Mouse (Mus musculus) frontal cortex, adult (tissue): ENCODE results near the gene Ahdc1.

ENCODE experiments used
- ATAC-seq: cut with Nextera tagmentation; 2 replicates; pipeline ENCODE4 v1.9.2; 2017; ENCODE audit warnings: mild to moderate bottlenecking, moderate library complexity, mixed read lengths; ENCODE audit not compliant: low TSS enrichment

Ahdc1 gene

DNA sequence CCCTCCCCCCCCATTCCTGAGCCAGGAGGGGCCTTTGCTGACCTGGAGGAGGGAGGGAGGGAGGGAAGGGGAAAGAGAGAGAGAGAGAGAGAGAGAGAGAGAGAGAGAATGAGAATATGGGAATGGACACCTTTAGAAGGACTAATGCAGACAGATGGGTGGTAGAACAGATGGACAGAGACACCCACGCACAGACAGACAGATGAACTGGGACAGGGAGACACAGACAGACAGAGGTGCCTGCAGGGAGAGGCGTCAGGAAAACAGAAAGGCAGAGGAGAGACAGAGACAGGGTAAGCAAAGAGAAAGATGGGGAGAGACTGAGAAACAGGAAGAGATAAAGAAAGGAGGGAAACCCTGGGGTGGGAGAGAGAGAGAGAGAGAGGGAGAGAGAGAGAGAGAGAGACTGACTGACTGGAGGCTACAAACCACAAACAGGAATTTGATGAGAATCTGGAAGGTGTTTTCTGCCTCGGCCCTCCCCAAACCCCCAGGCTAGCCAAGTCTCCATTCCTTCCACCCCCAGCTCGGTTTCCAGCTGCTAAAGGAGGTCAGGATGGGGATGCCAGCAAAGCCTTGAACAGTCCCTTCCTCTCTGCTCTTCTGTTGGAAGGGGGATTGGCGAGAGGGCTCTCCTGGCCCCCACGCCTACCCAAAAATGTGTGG, 6.7 kb downstream of the Ahdc1 start:
- ATAC-seq, result no peak; the same call in 1 of the 2 replicates

DNA sequence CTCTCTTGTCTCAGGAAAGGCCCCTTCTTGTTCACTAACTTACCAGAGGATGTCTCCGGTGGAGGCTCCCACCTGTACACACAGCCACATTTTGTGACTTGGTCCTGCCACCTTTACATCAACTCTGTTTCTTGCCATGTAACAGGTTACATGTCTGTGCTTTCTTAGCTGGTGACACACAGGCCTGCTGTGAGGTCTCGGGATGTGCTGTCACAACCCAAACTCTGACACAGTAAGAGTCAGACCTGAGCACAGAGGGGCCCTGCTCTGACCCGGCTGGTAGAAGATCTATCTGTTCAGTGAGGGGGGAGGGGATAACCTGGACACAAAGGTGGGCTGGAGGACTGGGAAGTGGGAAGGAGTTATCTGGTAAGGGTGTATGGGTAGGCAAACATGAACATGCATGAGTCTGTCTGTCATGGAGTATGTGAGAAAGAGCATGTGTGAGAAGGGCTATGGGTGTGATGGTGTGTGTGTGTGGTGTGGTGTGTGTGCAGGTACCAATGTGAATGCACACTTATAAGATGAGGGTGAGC, 7.3 kb downstream of the Ahdc1 start:
- no peak for ATAC-seq

DNA sequence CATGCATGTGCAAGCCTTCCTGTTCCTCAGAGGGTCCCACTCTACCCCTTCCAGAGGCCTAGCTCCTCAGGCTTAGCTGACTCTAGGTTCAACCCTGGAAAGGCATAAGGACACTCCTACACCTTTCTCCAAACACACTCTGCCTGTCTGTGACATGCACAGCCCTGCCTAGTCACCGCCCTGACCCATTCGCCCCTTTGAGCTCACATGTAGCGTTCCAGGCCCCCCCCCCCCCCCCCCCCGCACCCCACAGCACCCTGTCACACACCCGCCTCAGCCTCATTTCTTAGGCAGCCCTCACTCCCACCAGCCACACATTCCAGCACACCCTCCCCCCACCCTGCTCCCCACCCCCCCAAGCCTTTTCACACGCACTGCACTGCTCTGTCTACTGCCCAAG, 9.7 kb downstream of the Ahdc1 start:
- ATAC-seq, result no peak

DNA sequence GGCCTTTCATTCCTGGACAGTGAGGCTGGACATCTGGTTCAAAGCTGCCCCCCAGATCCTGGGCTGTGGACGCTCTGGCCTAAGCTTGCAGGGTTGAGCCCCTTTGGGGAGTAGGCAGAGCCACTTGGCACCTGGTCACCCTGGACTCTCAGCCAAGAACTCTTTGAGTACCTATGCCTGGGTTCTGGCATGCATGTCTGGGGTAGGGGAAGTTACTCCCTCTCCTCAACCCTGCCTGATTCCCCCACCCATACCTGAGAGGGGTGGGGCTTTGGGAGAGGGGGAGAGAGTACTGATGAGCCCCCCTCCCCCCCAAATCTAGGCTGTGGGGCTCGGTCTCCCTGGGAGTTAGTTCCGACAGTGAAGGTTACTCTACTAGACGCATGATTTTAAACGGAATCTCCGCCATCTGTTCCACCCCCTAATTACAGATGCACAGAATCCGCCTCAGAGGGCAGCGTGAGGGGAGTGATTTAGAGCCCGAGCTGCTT, 10.2 kb downstream of the Ahdc1 start:
- ATAC-seq, result no peak

DNA sequence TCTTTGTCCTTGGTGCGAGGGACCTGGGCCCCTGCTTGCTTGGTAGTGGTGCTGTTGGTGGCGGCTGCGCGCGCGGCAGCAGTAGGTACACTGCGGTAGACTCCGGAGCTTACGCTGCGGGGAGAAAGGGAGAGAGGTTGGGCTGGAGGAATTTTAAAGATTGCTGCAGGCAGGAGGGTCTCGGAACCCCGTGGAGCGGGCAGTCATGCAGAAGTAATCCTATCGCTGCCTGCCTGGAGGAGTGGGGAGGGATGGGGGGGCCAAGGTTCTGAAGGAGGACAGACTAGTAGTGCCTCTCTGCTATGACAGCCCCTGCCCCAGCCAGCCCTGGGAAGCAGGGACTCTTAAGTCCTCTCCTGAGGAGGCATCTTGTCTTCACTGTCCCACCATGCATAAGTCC, 11.2 kb downstream of the Ahdc1 start:
- no peak for ATAC-seq

DNA sequence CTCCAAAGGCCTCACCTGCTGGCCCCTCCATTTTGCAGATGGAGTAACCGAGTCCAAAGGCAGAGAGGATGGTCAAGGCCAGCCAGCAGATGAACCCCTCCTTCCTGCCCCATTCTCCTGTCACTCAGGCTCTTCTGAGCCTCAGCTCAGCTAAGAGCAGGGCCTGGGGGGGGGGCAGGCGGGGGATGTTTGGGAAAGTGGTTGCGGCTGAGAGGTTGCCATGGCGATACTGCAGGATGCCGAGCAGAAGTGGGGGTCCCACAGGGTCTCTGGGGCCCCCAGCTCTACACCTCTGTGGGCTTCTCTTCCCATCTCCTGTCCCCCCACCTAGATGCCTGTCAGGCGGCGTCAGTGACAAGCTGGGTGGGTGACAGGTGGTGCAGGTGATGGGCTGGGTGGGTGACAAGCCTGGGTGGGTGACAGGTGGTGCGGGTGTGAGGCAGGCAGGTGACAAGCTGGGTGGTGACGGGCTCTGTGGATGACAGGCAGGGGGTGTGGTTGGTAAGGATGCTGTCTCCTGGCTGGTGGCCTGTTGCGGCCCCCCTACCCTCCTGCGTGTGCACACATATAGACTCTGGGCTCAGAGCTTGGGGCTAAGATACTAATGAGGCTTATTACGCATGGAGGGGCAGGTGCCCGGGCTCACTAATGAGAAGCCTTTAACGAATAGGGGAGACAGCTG, 12.0 kb downstream of the Ahdc1 start:
- ATAC-seq, result no peak

DNA sequence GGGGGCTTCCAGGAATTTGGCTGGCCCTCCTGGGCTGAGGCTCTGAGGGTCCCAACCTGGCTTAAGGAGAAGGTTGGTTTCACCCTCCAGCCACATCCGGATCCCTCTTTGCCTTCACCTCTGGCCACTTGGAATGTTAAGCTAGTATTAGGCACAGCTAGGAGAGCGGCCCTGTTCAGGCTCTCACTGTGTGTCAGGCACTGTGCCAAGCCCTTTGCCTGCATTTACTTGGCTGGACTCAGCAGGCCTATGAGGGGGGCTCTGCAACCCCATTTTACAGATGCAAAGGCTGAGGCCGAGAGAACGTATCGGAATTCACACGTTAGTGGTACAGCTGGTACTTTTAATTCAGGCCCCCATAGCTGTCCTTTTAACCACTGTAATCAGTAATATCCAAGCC, 12.6 kb downstream of the Ahdc1 start:
- no peak for ATAC-seq

DNA sequence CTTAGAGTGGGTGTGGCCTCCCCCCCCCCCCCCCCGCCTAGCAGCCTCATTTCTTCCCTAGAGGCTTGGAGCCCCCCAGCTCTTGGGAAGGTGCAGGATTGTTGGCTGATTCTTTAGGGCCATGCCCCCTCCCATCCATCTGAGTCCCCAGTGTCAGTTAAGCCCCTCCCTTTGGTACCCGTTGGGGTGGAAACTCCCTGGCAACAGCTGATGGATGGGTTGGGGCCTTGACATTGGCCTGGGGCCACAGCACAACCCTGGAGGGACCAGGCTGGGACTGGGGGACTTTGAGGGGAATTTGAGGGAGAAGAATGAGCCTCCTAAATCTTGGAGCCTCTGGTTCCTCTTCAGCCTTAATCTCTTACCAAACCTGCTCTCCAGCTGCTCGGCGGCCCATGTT, 13.3 kb downstream of the Ahdc1 start:
- no peak for ATAC-seq

DNA sequence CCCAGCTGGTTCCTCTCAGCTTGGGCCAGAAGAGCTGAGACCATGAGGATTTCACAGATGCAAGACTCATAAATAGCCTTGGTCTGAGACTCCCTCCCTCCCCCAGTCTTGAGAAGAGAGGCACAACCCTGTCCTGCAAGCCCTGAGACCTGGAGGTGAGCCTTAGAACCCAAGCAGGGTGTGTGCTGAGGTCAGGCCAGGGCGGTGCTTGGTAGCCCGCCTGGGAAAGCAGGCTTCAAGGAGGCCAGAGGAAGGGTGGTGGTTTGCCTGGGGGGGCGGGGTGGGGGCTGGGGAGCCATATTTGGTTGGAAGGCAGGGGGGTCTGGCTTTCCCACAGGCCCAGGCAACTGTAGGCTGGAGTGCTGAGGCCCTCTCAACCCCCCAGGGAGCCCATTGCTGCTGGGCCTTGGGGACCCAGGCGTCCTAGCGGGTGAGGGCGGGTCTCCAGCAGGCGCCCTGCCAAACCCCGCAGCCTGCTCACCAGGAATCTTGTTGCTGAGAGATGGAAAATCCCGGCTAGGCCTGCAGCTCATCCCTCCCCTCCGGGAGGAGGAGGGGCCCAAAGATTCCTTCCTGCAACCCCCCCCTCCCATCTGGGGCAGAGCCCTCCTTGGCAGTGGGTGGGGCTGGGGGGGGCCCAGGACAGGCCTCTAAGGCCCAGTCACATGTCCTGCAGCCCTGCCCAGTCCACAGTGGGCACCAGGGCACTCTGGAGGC, 14.1 kb downstream of the Ahdc1 start:
- ATAC-seq, result no peak

DNA sequence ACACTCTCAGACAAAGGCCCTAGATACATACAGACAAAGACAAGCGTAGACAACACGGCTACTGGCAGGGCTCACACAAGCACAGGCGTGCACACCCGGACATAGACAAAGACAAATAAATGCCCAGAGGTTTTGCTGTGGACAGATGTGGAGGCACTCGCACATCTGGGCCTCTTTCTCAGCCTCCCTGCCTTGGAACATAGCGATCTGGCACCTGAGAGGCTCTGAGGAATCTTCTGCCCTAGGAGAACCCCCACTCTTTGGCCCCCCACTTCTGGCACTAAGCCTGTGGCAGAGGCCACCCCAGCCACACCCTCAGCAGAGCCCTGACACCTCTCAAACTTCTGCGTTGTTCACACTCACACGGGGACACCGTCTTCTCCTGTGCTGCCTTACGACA, 15.2 kb downstream of the Ahdc1 start:
- ATAC-seq, result no peak

DNA sequence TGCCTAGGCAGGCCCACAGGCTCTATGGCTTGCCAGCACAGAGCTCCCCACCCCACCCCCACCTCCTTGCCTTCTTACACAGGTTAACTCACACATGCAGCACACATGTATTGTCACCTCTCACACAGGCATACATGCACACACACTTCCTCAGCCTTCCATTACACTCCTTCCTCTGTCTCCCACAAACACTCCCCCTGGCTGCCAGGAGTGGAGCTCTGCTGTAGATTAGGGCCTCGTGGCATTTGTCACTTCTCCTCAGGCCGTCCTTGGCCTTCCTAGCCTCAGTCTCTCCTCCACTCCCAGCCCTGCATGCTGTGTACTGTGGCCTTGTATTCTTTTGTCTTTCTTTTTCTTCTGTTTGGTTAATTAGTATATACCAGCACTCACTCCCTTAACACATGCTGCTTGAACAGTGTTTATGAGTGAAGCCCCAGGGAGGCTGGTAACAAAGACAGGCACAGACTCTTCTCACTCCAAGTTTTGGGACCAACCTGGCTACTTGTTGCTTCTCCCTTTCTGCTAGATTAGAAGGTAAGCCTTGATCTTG, 15.8 kb downstream of the Ahdc1 start:
- no peak for ATAC-seq

DNA sequence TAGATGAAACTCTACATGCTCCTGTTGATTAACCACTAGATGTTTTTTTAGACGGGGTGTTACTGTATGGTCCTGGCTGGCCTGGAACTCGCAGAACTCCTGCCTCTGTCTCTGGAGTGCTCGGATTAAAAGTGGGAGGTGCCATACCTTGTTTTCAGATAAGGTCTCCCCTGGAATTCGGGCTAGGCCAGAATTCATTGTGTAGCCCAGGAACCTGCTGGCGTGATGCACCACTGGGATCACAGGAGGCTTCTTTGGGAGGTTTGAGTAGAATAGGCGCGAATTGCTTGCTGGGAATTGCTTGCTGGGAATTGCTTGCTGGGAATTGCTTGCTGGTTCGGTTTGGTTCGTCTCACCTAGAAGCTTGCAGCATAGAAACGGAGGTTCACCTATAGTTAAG, 16.7 kb downstream of the Ahdc1 start:
- no peak for ATAC-seq

DNA sequence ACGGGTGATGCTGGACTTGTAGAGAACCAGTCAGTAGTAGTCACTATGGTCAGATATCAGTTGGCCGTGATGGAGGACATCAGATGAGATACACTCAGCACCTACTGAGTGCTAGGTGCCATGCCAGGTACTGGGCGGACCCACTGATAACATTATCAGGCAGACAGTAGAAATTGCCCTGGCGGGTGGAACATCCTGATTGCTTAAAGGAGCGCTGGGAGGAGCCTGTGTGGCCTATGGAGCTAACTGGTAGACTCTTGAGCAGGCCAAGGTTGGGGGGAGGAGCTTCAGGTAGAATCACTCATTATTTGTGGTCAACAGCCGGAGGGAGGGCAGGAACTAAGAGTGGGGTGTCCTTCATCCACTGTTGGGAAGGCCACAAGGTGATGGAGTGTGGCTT, 17.1 kb downstream of the Ahdc1 start:
- no peak for ATAC-seq

DNA sequence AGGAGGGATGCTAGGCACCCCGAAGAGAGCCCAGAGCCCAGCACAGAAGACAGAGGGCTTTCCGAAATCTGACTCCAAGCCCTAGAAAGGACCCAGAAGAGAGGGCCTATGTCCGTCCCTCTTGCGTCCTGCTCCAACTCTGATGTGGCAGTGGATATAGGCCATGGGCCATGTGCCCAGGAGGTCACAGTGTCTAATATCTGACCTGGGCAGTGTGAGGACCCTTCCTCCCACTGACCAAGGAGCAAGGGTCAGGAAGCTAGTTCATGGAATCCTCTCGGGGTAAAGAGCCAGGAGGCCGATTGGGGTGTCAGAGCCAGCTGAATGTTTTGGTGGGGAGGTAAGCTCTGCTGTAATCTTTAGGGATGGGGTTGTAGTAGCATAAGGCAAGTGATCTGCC, 17.8 kb downstream of the Ahdc1 start:
- ATAC-seq, result no peak

DNA sequence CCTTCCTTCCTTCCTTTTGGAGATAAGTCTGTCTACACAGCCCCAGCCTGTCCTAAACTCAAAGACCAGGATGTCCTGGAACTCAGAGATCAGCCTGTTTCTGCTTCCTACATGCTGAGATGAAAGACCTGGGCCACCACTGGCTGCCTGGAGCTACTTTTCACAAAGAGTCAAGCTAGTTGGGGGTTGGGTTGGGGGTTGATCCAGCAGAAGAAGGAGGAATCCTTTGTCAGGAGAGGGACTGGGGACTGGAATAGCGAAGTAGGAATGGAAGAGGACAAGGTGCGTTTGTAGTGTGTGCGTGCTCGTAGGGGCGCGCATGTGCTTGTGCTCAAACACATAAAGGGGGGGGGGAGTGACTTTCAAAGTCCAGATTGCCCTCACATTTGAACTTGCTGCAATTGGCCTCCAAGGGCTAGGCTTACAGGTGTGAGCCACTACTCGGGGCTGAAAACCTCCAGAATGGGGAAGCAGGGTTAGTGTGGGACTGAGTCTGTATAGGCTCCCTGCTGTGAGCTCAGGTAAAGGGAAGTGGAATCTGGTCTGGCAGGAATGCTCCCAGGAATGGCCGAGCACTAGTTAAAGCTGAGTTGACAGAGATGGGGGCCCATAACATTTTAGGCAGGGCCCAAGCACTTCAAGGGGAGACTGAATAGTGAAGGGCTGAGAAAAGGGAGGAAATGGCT, 21.5 kb downstream of the Ahdc1 start:
- ATAC-seq, result no peak

DNA sequence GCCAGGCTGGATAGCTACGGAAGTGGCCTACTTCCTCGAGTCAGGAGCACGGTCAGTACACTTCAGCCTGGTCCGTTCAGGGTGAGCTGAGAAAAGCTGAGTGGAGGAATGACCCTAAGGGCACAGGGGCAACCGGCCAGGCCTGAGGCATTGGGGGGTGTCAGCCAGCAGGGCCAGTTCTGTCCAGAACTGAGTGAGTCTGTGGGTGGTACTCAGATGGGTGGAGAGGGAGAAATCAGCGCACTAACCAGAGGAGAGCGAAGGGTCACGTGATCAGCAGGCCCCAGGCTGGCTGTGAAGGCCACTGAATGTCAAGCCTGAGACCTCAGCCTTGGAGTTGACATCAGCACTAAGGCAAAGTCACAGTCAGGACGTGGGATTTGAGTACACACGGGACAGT, 23.4 kb downstream of the Ahdc1 start:
- no peak for ATAC-seq

DNA sequence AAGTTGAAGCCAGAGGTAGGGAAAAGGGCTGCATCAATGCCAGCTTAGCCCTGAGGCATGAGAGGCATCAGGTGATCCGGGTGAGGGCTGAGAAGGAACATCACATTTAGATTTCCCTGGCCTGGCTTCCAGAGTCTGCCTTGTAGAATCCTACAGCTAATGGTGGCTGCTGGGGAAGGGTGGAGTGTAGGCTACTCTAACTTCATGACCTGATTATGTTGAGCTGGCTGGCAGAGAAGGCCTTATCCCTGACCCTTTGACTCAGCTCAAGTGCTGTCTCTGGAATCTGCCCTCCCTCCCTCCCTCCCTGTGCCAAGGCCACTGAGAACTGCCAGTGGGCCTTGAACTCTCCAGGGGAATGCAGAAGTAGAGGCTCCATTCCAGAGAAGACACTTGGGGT, 24.4 kb downstream of the Ahdc1 start:
- no peak for ATAC-seq

DNA sequence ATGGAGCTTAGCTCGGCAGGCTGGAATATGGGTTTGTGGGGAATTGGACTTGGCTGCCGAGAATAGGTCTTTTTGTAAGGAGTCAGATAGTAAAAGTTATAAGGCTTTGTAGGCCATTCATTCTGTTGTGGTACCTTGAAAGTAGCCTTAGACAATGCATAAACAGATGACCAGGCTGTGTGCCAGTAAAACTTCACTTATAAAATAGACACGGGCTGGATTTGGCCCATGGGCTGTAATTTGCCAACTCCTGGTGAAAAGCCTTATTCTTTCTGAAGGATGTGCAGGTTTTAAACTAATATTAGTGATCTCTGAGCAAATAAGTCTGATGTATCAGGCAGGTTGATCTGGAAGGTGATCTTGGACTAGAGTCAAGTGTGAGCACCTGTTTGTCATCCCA, 24.9 kb downstream of the Ahdc1 start:
- ATAC-seq, result no peak

DNA sequence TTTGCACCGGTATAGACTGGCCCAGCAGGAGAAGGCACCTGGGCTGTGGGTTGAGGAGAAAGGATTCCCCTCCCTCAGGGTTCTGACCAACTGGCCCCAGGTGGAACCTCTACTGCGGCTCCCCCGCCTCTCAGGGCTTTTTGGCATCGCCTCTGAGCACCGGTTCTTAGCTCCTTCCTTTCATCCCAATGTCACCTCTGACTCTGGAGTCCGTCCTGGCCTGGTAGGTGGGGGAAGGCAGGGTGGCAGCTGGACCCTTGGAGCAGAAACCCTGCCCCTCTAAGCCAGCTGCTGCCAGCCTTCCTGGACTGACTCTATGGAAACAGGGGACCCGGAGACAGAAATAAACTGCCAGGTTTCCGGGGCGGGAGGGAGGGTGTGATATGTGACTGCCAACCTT, 26.2 kb downstream of the Ahdc1 start:
- no peak for ATAC-seq

DNA sequence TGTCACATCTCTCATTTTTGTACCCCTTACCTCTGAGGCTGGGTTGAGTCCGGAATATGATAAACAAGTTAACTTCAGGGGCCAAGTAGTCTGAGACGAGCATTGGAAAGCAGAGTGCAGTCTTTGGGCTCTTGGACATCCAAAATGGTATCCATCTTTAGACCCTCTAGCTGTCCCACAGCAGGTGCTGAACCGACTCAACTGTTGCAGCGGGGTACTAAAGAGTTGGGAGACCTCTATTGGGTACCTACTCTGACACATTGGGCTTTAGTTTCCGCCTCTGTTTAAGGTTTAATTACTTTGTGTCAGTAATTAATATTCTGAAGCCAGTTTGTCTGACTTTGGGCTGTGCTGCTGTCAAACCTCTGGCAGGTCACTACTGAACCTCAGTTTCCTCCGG, 26.7 kb downstream of the Ahdc1 start:
- ATAC-seq, result no peak

DNA sequence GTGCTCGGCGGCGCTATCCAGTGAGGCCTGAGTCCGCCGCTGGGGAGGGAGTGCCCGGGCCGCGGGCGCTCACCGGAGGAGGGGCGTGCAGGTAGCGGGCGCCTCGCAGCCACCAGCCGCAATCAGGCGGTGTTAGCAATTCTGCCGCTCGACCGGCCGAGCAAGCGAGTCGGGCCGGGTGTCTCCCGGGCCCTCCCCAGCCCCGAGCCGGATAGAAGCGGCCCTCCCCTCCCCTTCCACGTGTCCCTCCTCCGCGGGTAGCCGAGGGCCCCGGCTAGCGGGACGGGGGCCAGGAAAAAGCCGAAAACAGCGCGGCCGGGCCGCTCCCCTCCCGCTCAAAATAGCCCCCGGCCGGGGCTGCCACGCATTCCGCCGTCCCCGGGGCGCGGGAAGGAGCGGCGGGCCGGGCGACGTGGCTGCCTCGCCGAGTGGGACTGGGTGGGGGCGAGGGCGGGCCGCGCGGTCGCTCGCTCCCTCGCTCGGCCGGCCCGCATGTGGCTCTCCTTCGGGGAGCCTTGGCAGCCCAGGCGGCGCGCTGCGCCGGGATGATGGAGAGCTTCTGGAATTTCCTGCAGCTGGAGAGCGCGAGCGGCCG, 27.6 kb downstream of the Ahdc1 start:
- ATAC-seq, result no peak
